Mouse (Mus musculus) midbrain, embryonic 14.5 days (tissue): Measurements from ENCODE around the gene Nol12. TPM values are rescaled to one million over a fixed set of nuclear protein-coding genes. Genes with fewer than 3 reads are reported as not detected.
A peak's percentile ranks its signal among the peaks of the same experiment; 100 is the strongest.

ENCODE experiments used
- ATAC-seq: fragments of 200-750 bp; cut with Nextera tagmentation; 2 replicates; pipeline ENCODE4 v1.8.0; 2017; ENCODE audit warnings: moderate number of reproducible peaks, moderate library complexity; ENCODE audit not compliant: low FRiP score, low TSS enrichment
- DNase-seq: peaks from one replicate; pipeline ENCODE4 v3.0.0-alpha.2; 2015
- H3K27ac ChIP-seq: fragments of 300-500 bp; sonication (generic); replicated peaks from 2 replicates; pipeline ENCODE4 v1.5.1; 2014; ENCODE audit warnings: mild to moderate bottlenecking, low read depth, low read length, moderate library complexity
- H3K27me3 ChIP-seq: fragments of 300-500 bp; sonication (generic); 2 replicates; pipeline ENCODE4 v1.6.1; 2014; ENCODE audit warnings: low read length, control low read depth, mixed read lengths; ENCODE audit not compliant: control insufficient read depth, insufficient read depth
- H3K36me3 ChIP-seq: fragments of 300-500 bp; sonication (generic); 2 replicates; pipeline ENCODE4 v1.6.1; 2014; ENCODE audit warnings: low read length, control low read depth; ENCODE audit not compliant: control insufficient read depth, insufficient read depth
- H3K4me1 ChIP-seq: fragments of 300-500 bp; sonication (generic); 2 replicates; pipeline ENCODE4 v1.6.1; 2014; ENCODE audit warnings: mild to moderate bottlenecking, antibody characterized with exemption, low read length, control low read depth; ENCODE audit not compliant: control insufficient read depth, insufficient read depth
- H3K4me2 ChIP-seq: fragments of 300-500 bp; sonication (generic); 2 replicates; pipeline ENCODE4 v1.6.1; 2014; ENCODE audit warnings: mild to moderate bottlenecking, low read length, moderate library complexity
- H3K4me3 ChIP-seq: fragments of 300-500 bp; sonication (generic); replicated peaks from 2 replicates; pipeline ENCODE4 v1.5.1; 2014; ENCODE audit warnings: low read depth, low read length
- H3K9ac ChIP-seq: fragments of 300-500 bp; sonication (generic); replicated peaks from 2 replicates; pipeline ENCODE4 v1.6.1; 2014; ENCODE audit warnings: mild to moderate bottlenecking, low read length, moderate library complexity
- H3K9me3 ChIP-seq: fragments of 300-500 bp; sonication (generic); 2 replicates; pipeline ENCODE4 v1.6.1; 2016; ENCODE audit warnings: low read length, control low read depth, mixed read lengths; ENCODE audit not compliant: control insufficient read depth
- WGBS: fragments of 180-500 bp; shearing (Covaris S2); extraction: QIAGEN DNeasy Blood & Tissue Kit; methylation state at CpG from one replicate; pipeline ENCODE4 v1.1.7; 2014; 5-methylcytosine and 5-hydroxymethylcytosine counted together
- polyA plus RNA-seq: library from polyadenylated mRNA; unstranded; fragments of >200 nt; fragmentation: Nextera tagmentation; extraction: Ambion mirVana; gene quantifications from 2 replicates; pipeline ENCODE4 v1.2.1, GENCODE M21; 2014

Gene Nol12
- polyA plus RNA-seq, 1 experiment from 2014 or later: 61.0 TPM

GRCm38 (mm10) chr15:78899740-78900584, 34.8 kb upstream of the Nol12 start, which contains the start of gene Sh3bp1:
Sh3bp1 (plus strand) TSS chr15:78899768.
- Histone ChIP-seq H3K4me2 (peak within 1 kb of the TSS; percentile 85), H3K4me1 (peaks cover 8% of the 10 kb centered on the region; the same call in 1 of the 2 replicates), H3K36me3 (no peaks in the 10 kb centered on the region), H3K27me3 (peaks cover 11% of the 10 kb centered on the region; the same call in 1 of the 2 replicates), H3K4me3 (peak within 1 kb of the TSS; percentile 45), H3K9me3 (no peaks in the 10 kb centered on the region), H3K9ac (peak within 1 kb of the TSS; percentile 56), H3K27ac (no peak within 1 kb of the TSS)
- peak; percentile 66 for DNase-seq
- WGBS: 2% methylated on average over 46 of the region's 47 CpGs
- no peak for ATAC-seq

DNA sequence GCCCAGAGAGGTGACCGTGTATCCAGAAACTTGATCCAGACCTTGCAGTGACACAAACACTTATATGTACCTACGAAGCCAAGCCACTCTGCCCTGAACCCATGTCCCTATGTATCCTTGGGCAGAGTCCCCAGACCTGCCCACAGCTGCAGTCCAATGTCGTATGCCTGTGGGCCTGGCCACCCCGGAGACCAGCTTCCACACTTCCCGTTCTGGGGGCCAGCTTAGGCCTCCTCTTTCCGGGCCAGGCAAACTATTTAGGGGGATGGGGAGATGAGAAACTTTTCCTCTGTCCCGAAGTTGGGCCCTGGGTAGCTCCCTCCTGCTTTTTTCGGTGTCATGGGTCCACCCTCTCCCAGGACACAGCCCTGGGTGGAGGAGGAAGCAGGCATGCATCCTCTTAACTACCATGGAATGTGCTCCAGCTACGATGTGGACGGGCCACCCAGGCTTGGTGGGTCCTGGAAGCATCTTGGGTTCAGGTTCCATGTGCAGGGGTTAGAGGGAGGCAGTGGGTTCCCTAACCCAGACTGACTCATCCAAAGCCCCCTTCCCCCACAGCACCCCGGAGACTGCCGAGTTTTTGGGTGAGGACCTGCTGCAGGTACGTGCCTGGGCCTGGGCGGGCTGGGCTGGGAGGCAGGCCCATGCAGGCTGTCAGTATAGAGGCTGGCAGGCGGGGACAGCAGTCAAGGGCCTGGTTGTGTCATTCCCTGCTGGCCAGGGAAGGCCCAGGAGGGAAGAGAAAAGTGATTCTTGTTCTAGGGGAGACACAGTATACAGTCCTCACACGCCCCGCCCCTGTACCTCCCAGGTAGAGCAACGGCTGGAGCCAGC, 33.9 kb upstream of the Nol12 start:
- no peaks in the 10 kb centered on the region for H3K9me3 ChIP-seq
- H3K4me1 ChIP-seq: peaks cover 8% of the 10 kb centered on the region; the same call in 1 of the 2 replicates
- no peak overlapping the region for H3K27ac ChIP-seq
- ATAC-seq: no peak
- no peak for DNase-seq
- peak overlapping the region; percentile 85; the same call in 1 of the 2 replicates for H3K4me2 ChIP-seq
- peak overlapping the region; percentile 45; the same call in 1 of the 2 replicates for H3K4me3 ChIP-seq
- no peaks in the 10 kb centered on the region for H3K36me3 ChIP-seq
- H3K27me3 ChIP-seq: peaks cover 11% of the 10 kb centered on the region; the same call in 1 of the 2 replicates
- 21% methylated on average over 18 of the region's 18 CpGs for WGBS
- no peak overlapping the region for H3K9ac ChIP-seq

GRCm38 (mm10) chr15:78901422-78901789, 33.3 kb upstream of the Nol12 start:
- 38% methylated on average over 8 of the region's 8 CpGs for WGBS
- Histone ChIP-seq H3K27ac (no peak overlapping the region), H3K4me1 (peaks cover 8% of the 10 kb centered on the region; the same call in 1 of the 2 replicates), H3K27me3 (peaks cover 11% of the 10 kb centered on the region; the same call in 1 of the 2 replicates), H3K9me3 (no peaks in the 10 kb centered on the region), H3K9ac (no peak overlapping the region), H3K36me3 (no peaks in the 10 kb centered on the region), H3K4me3 (no peak overlapping the region), H3K4me2 (no peak overlapping the region)
- no peak for DNase-seq
- ATAC-seq: no peak

DNA sequence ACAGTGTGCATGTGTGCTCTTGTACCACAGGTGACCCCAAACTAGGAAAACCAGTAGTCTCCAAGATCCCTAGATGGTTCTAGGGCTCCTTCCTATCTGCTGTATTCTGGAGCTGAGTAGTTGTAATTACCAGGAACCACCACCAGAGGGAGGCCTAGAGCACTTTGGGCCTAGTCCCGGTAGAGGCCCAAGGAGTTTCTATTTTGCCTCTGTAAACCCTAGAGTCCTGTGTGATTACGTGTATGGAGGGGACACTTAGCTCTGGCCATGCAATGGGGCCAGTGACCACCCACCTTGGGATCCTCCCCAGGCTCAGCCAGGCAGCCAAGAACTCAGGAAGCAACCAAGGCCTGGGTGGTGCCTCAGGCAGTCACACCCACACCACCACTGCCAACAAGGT, 31.5 kb upstream of the Nol12 start:
- peak; percentile 37; the same call in 1 of the 2 replicates for ATAC-seq
- no peak overlapping the region for H3K27ac ChIP-seq
- H3K4me2 ChIP-seq: no peak overlapping the region
- no peaks in the 10 kb centered on the region for H3K36me3 ChIP-seq
- H3K27me3 ChIP-seq: peaks cover 11% of the 10 kb centered on the region; the same call in 1 of the 2 replicates
- DNase-seq: peak; percentile 89
- 11% methylated on average over 2 of the region's 2 CpGs for WGBS
- H3K4me3 ChIP-seq: no peak overlapping the region
- peaks cover 8% of the 10 kb centered on the region; the same call in 1 of the 2 replicates for H3K4me1 ChIP-seq
- no peak overlapping the region for H3K9ac ChIP-seq
- no peaks in the 10 kb centered on the region for H3K9me3 ChIP-seq

DNA sequence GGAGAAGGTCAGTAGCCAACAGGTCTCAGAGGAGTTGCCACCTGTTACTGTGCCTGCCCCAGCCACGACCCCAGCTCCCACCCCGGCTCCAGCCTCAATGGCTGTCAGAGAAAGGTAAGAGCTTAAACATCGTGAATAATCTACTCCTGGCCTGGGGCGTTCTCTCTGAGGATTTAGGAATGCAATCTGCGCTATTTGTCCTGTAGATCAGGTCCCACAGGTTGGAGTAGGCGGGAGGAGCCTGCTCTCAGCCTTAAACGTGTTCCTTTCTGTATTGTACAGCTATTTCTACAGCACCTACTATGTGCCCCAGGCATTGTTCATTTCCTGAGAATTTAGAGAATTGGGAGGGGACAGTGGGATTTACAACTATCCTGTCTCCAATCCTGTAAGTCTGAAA, 26.3 kb upstream of the Nol12 start:
- DNase-seq (no peak), ATAC-seq (no peak)
- Histone ChIP-seq H3K36me3 (no peaks in the 10 kb centered on the region), H3K27ac (no peak overlapping the region), H3K9ac (no peak overlapping the region), H3K4me2 (no peak overlapping the region), H3K4me3 (no peak overlapping the region), H3K27me3 (no peaks in the 10 kb centered on the region), H3K4me1 (peaks cover 5% of the 10 kb centered on the region; the same call in 1 of the 2 replicates), H3K9me3 (no peaks in the 10 kb centered on the region)
- WGBS: 87% methylated on average over 7 of the region's 7 CpGs

DNA sequence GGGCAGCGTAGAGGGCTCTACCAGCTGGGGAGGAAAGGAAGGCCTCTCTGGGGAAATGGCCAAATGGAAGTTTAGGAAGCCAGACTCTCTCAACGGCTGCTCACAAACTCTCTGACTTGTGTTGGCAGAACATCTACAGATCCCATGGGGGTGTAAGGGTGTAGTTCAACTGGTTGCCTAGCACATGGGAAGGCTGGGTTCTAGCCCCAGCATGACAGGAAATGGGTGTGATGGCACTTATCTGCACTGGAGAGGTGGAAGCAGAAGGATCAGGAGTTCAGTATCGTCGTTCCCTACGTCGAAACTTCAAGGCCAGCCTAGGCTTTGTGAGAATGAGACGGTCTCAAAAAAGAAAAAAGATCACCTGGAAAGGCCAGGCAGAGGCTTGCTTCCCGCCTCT, 25.8 kb upstream of the Nol12 start:
- ATAC-seq (no peak), DNase-seq (no peak)
- no peaks in the 10 kb centered on the region for H3K36me3 ChIP-seq
- H3K4me2 ChIP-seq: no peak overlapping the region
- no peak overlapping the region for H3K9ac ChIP-seq
- no peaks in the 10 kb centered on the region for H3K9me3 ChIP-seq
- no peaks in the 10 kb centered on the region for H3K27me3 ChIP-seq
- no peak overlapping the region for H3K27ac ChIP-seq
- no peak overlapping the region for H3K4me3 ChIP-seq
- H3K4me1 ChIP-seq: peaks cover 5% of the 10 kb centered on the region; the same call in 1 of the 2 replicates
- 91% methylated on average over 8 of the region's 8 CpGs for WGBS

DNA sequence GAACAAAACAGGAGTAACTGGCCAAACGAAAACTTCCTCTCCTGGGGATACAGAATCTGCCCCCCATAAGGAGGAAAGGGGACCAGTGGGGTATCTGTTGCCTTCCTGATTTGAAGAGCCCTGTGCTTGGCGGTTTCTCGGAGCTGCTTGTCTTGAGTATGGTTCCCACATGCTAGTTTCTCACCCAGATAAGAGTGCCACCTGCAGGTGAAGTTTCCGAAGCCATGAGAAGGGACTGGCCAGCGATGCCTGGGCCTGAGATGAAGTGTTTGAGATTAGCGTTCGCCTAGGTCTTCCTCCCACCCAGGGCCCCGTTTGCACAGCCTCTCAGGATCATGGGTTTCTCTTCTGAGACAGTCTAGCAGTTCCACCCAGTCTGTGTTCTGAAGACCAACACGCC, 22.7 kb upstream of the Nol12 start:
- DNase-seq (peak; percentile 73), ATAC-seq (no peak)
- H3K27ac ChIP-seq: no peak overlapping the region
- peaks cover 26% of the 10 kb centered on the region for H3K4me1 ChIP-seq
- H3K9me3 ChIP-seq: no peaks in the 10 kb centered on the region
- no peak overlapping the region for H3K4me3 ChIP-seq
- no peak overlapping the region for H3K9ac ChIP-seq
- H3K4me2 ChIP-seq: no peak overlapping the region
- 32% methylated on average over 9 of the region's 9 CpGs for WGBS
- H3K36me3 ChIP-seq: no peaks in the 10 kb centered on the region
- H3K27me3 ChIP-seq: no peaks in the 10 kb centered on the region

- peak within 1 kb of the TSS; percentile 84 for H3K9ac ChIP-seq
- WGBS: under 1% methylated on average over 51 of the region's 51 CpGs
- peaks cover 26% of the 10 kb centered on the region for H3K4me1 ChIP-seq
- peak within 1 kb of the TSS; percentile 87 for H3K4me2 ChIP-seq
- H3K27ac ChIP-seq: peak within 1 kb of the TSS; percentile 96
- no peaks in the 10 kb centered on the region for H3K9me3 ChIP-seq
- ATAC-seq (peak; percentile 92), DNase-seq (peak; percentile 99)
- H3K36me3 ChIP-seq: peaks cover 8% of the 10 kb centered on the region; the same call in 1 of the 2 replicates
- H3K4me3 ChIP-seq: peak within 1 kb of the TSS; percentile 77
- no peaks in the 10 kb centered on the region for H3K27me3 ChIP-seq
These were observed 21.1 kb upstream of the Nol12 start, which contains the start of gene Pdxp for GRCm38 (mm10) chr15:78913632-78914090. Pdxp (plus strand) TSS chr15:78913919.
